Mouse (Mus musculus): ENCODE results near the gene Macrod2. TPM values are rescaled to one million over a fixed set of nuclear protein-coding genes. Genes with fewer than 3 reads are reported as not detected.

Macrod2 gene
- polyA plus RNA-seq, 1 experiment from 2014 or later: 35.0 TPM

DNA sequence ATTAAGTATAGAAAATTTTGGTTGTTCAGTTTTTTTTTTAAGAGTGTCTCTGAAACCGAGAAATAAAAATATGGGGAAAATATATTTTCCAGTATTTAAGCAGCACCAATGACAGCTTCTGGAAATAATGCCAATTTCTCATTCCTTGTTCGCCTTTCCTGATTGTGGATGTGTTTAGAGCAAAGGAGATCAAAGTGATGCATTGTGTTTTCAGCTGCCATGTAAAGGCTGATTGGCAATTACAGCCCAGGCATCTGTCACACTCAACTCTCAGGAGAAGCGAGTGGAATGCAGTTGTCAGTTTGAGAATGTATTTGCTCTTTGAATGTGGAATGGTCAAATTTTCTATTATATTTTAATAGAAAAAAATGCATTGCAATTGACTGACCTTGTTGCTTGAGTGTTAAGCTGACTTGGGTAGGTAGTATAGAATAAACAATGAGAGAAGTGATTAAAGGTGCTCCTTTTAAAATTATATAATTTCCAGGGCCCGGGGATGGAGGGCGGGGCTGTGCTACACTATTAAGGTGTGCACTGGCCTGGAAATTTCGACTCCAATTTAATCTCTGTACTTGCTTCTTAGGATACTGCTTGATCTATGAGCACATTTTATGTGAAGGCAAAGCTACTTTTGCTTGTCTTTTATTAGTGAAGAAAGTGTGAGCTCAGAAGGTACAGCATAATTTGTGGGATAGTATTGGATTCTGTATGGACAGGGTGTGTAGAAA lies 629.4 kb downstream of the Macrod2 start:
- Histone ChIP-seq H3K9ac (no peak overlapping the region), H3K27me3 (no peaks in the 10 kb centered on the region), H3K9me3 (no peaks in the 10 kb centered on the region), H3K4me3 (no peak overlapping the region), H3K36me3 (no peaks in the 10 kb centered on the region), H3K4me1 (no peaks in the 10 kb centered on the region), H3K4me2 (no peak overlapping the region), H3K27ac (no peak overlapping the region)
- 58% methylated on average over 6 of the region's 6 CpGs for WGBS
- no peak for ATAC-seq (ENCODE audit: borderline replicate concordance, extremely low read depth, low FRiP score, low TSS enrichment)

DNA sequence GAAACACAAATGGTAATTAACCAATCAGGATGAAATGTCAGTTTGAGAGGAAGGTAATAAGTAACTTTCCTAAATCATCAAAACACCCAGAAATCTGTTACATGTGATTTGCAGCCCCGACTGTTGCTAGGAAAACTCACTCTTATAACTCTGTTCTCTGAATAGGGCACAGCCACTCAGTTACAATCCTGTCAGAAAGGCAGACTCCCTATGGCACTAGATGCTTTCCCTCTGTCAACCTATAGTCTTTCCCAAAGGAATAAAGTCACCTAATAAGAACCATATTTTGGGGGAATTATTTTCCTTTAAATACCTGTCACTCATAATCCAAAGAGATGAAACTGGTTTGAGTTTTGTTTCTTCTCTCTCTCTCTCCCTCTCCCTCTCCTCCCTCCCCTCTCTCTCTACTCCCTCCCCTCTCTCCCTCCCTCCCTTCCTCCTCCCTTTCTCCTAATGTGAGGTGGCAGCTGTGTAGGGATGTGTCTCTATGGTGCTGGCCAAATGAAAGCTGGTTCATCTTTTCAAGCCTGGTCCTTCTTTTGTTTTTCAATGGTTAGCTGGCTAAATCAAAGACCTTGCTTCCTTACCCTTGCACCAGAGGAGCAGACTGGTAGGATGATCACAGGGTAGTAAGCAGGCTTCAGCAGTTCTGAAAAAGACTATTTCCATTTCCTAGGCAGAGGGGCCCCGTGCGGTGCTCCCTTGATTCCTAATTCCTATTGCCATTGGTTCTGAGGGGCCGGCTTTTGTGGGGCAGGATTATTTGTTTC lies 661.8 kb downstream of the Macrod2 start:
- no peak for ATAC-seq (ENCODE audit: borderline replicate concordance, extremely low read depth, low FRiP score, low TSS enrichment)
- H3K27ac ChIP-seq: no peak overlapping the region
- no peak overlapping the region for H3K4me3 ChIP-seq
- no peak overlapping the region for H3K4me2 ChIP-seq
- no peak overlapping the region for H3K9ac ChIP-seq
- no peaks in the 10 kb centered on the region for H3K4me1 ChIP-seq
- H3K9me3 ChIP-seq: no peaks in the 10 kb centered on the region
- WGBS: 41% methylated on average over 4 of the region's 4 CpGs
- H3K36me3 ChIP-seq: no peaks in the 10 kb centered on the region
- no peaks in the 10 kb centered on the region for H3K27me3 ChIP-seq

DNA sequence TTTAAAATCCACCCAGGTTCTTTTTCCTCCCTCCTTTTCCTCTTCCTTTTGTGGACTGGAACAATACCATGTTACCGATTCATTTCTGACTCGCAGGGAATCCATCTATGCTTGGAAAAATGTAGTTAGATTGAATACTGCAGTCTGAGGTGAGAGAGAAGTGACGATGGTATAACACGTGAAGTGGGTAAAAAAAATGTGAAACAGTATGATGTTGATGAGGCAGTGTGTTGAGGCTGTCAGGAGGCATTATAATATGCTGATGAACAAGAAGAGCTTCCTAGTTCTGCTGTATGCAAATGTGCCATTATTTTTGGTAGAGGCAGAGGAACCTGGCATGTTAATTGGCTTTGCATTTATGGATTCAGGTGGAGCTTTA lies 662.3 kb downstream of the Macrod2 start:
- H3K4me3 ChIP-seq: no peak overlapping the region
- H3K27ac ChIP-seq: no peak overlapping the region
- H3K36me3 ChIP-seq: no peaks in the 10 kb centered on the region
- H3K4me1 ChIP-seq: no peaks in the 10 kb centered on the region
- no peaks in the 10 kb centered on the region for H3K9me3 ChIP-seq
- ATAC-seq (ENCODE audit: borderline replicate concordance, extremely low read depth, low FRiP score, low TSS enrichment): no peak
- H3K27me3 ChIP-seq: no peaks in the 10 kb centered on the region
- no peak overlapping the region for H3K4me2 ChIP-seq
- H3K9ac ChIP-seq: no peak overlapping the region
- 62% methylated on average over 4 of the region's 4 CpGs for WGBS

DNA sequence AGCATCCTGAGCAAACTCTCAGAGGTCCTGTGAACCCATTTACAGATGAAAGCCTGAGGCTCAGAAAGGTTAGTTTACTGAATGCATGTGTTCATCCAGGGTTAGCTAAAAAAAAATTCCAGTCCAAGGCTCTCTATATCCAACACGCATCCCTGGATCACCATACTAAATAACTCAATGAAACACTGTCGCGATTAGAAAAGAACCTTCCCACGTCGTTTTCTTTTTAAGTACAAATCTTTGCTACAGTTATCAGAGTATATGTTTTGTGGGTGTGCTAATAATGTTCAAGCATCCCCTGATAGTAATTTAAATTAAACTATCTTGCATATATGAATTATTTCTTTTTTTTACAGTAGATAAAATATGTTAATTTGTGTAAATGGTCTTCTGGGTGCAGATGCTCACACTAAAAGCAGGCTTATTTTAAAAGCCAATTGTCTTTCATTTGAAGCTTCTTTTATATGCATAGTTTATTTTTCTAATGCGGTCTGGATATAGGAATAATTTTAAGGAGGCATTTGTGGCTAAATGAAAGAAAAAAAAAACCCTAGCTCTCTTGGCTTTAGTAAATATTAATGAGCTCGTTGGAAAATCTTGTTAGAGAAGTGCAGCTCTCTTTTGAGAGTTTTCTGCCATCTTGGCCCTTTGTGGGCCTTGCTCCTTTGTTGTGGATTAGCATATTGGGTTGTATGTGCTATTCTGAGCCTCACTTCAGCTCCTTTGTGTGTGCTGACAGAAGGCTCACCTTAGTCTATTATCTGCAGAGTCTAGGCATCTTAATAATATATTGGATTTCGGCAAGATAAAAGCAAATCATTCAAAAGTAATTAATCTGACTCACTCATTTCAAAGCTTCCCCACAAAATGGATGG lies 679.1 kb downstream of the Macrod2 start:
- Histone ChIP-seq H3K4me2 (no peak overlapping the region), H3K27me3 (no peaks in the 10 kb centered on the region), H3K9me3 (no peaks in the 10 kb centered on the region), H3K4me3 (no peak overlapping the region), H3K27ac (no peak overlapping the region), H3K9ac (no peak overlapping the region), H3K36me3 (no peaks in the 10 kb centered on the region), H3K4me1 (no peaks in the 10 kb centered on the region)
- ATAC-seq (ENCODE audit: borderline replicate concordance, extremely low read depth, low FRiP score, low TSS enrichment): no peak
- WGBS: 77% methylated on average over 8 of the region's 8 CpGs

DNA sequence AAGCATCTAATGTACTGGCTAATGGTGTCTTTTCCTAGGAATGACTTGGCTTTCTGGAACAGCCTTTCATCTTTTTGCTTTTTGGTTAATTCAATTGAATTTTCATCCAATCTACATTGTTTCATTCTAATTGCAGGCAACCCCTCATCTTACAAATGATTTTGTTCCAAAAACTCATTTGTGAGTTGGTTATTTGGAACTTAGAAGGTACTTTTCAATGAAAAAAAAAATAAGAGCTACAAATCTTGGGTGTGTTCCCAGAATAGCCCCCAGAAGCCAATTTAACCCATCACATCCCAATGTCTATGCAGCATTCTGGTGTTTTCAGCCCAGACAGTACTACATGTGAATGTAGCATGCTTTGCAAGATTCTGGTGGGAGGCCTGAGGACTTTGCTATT lies 683.1 kb downstream of the Macrod2 start:
- Histone ChIP-seq H3K9me3 (no peaks in the 10 kb centered on the region), H3K27ac (no peak overlapping the region), H3K4me3 (no peak overlapping the region), H3K4me1 (no peaks in the 10 kb centered on the region), H3K9ac (no peak overlapping the region), H3K36me3 (no peaks in the 10 kb centered on the region), H3K27me3 (no peaks in the 10 kb centered on the region), H3K4me2 (no peak overlapping the region)
- ATAC-seq (ENCODE audit: borderline replicate concordance, extremely low read depth, low FRiP score, low TSS enrichment): no peak

DNA sequence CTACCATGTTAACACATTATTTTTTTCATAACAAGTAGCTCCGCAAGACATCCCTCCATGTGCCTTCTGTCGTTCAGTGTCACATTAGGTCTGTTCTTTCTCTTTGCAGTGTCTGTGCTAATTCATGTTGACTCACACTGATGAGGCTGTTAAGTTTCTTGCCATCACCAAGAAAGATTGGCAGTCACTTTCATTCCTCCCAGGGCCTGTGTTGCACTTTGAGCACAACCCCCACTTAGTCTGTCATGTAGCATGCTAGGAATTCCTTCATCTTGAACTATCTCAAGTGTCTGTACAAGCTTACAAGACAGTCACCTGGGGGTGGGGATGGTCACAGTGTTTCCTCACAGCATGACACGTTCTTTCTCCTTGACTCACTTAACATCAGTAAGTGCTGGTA lies 696.2 kb downstream of the Macrod2 start:
- 66% methylated on average over 3 of the region's 3 CpGs for WGBS
- H3K27me3 ChIP-seq: no peaks in the 10 kb centered on the region
- H3K36me3 ChIP-seq: no peaks in the 10 kb centered on the region
- no peaks in the 10 kb centered on the region for H3K9me3 ChIP-seq
- H3K9ac ChIP-seq: no peak overlapping the region
- ATAC-seq (ENCODE audit: borderline replicate concordance, extremely low read depth, low FRiP score, low TSS enrichment): no peak
- H3K4me2 ChIP-seq: no peak overlapping the region
- H3K4me1 ChIP-seq: no peaks in the 10 kb centered on the region
- H3K27ac ChIP-seq: no peak overlapping the region
- no peak overlapping the region for H3K4me3 ChIP-seq

DNA sequence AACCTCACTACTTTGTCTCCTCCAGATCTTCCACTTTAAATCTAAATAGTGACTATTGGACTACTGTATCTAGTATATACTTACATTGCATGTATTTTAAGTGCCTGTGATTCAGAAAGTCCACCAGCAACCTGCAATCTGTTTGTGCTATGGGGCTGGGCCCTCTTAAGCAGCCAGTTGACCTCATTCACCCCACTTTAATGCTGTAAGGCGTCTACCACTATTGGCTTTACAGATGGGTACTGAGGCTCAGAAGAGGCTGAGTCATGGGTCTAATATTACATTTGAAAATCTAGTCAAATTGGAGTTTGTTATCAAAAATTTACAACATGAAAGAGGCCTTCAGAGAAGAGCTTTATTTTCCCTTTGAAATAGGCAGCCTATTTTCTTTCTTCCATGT lies 722.5 kb downstream of the Macrod2 start:
- H3K9ac ChIP-seq: no peak overlapping the region
- H3K4me2 ChIP-seq: no peak overlapping the region
- WGBS: 40% methylated on average over 1 of the region's 1 CpGs
- H3K4me1 ChIP-seq: no peaks in the 10 kb centered on the region
- no peak overlapping the region for H3K4me3 ChIP-seq
- H3K27ac ChIP-seq: no peak overlapping the region
- ATAC-seq (ENCODE audit: borderline replicate concordance, extremely low read depth, low FRiP score, low TSS enrichment): no peak; the same call in 1 of the 2 replicates
- no peaks in the 10 kb centered on the region for H3K36me3 ChIP-seq
- H3K9me3 ChIP-seq: no peaks in the 10 kb centered on the region
- H3K27me3 ChIP-seq: no peaks in the 10 kb centered on the region

DNA sequence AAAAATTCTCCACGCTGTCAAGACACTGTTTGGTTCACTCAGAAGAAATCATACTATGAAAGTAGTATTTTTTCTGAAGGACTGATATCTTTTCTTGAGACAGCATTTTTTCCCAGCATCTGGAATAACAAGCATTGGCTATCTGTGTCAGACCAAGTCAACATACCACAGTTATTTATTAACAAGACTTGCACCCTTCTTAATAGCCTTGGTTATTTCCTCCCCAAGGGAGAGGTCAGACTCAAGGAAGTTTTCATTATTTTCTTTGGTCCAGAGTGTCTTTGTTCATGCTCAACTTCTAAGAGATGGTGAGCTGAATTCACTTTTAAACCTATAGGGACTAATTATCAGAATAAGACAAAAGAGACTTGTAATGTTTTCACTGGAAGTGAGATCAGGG lies 728.8 kb downstream of the Macrod2 start:
- Histone ChIP-seq H3K27me3 (no peaks in the 10 kb centered on the region), H3K27ac (no peak overlapping the region), H3K4me2 (no peak overlapping the region), H3K9me3 (no peaks in the 10 kb centered on the region), H3K4me3 (no peak overlapping the region), H3K36me3 (no peaks in the 10 kb centered on the region), H3K9ac (no peak overlapping the region), H3K4me1 (no peaks in the 10 kb centered on the region)
- 86% methylated on average over 1 of the region's 1 CpGs for WGBS
- ATAC-seq (ENCODE audit: borderline replicate concordance, extremely low read depth, low FRiP score, low TSS enrichment): no peak

DNA sequence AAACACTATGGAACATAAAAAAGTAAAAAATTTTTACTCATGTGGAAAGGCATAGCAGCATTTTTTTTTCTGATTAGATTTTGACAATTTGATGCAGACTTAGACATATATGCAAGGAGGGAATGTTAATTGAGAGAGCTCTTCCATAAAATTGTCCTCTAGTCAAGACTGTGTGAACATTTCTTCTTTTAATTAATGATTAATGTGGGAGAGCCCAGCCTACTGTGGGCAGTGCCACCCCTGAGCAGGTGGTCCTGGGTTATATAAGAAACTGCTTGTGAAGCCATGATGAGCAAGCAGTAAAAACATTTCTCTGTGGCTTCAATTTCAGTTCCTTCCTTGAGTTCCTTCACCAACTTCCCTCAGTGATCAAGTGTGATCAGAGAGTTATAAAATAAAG lies 730.5 kb downstream of the Macrod2 start:
- no peak overlapping the region for H3K4me2 ChIP-seq
- no peak overlapping the region for H3K4me3 ChIP-seq
- H3K27me3 ChIP-seq: no peaks in the 10 kb centered on the region
- ATAC-seq (ENCODE audit: borderline replicate concordance, extremely low read depth, low FRiP score, low TSS enrichment): no peak
- no peak overlapping the region for H3K9ac ChIP-seq
- no peaks in the 10 kb centered on the region for H3K4me1 ChIP-seq
- no peaks in the 10 kb centered on the region for H3K36me3 ChIP-seq
- no peak overlapping the region for H3K27ac ChIP-seq
- no peaks in the 10 kb centered on the region for H3K9me3 ChIP-seq

DNA sequence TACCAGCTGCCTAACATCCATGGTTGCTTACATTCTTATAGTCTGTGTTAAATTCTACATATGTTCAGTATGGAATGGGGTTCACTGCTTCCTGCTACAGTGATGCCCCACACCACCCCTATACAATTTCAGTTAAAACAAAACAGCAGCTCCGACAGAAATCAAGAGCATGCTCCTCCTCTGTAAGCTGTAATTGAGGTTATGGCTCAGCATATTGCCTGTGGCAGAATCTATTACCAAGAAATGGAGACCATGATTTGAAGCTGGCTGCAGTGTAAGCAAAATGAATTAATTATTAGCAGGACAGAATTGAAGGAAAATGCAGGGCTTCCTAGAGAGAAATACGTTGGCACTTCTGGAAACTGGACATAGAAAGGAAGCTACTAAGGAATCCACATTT lies 747.2 kb downstream of the Macrod2 start:
- Histone ChIP-seq H3K27ac (no peak overlapping the region), H3K27me3 (no peaks in the 10 kb centered on the region), H3K4me1 (no peaks in the 10 kb centered on the region), H3K36me3 (no peaks in the 10 kb centered on the region), H3K4me2 (no peak overlapping the region), H3K4me3 (no peak overlapping the region), H3K9ac (no peak overlapping the region), H3K9me3 (no peaks in the 10 kb centered on the region)
- WGBS: 59% methylated on average over 2 of the region's 2 CpGs
- no peak for ATAC-seq (ENCODE audit: borderline replicate concordance, extremely low read depth, low FRiP score, low TSS enrichment)

DNA sequence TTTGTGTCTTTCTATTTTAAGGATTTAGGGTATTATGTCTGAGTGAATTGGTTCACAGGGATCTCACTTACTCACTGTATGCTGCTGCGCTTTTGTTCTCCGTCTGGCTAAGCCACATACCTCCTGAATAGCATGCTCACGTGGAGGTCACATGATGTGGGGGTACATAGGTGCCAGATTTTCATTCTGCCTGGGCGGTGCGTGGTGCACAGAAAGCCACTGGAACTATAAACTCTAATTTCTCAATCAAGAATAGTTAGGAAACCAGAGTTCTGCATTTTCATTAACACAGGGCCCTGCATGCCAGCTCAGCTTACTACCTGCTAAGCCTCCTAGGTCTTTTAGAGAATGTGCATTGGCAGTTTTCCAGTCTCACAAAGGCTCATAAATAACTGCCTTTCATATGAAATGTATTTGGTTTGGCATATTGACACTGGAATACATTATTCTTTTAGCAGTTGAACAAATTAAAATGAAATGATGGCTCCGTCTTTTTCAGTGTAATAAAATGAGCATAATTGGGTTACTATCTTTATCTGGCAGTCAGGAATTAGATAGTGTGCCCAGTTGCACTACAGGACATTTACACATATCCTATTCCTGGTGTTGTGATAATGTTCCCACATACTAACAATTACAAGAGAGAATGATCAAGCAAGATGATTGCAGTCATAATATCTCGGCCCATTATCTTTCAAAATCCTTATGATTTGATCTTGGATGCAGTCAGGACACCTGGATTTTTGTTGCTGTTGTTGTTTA lies 757.1 kb downstream of the Macrod2 start:
- Histone ChIP-seq H3K4me3 (no peak overlapping the region), H3K9me3 (no peaks in the 10 kb centered on the region), H3K9ac (no peak overlapping the region), H3K36me3 (no peaks in the 10 kb centered on the region), H3K4me2 (no peak overlapping the region), H3K4me1 (no peaks in the 10 kb centered on the region), H3K27me3 (no peaks in the 10 kb centered on the region), H3K27ac (no peak overlapping the region)
- ATAC-seq (ENCODE audit: borderline replicate concordance, extremely low read depth, low FRiP score, low TSS enrichment): no peak
- 82% methylated on average over 7 of the region's 7 CpGs for WGBS
